Mouse (Mus musculus): ENCODE results near the gene Susd1.

Susd1 gene

GRCm38 (mm10) chr4:59380478-59380877 lies 58.0 kb downstream of the Susd1 start:
- no peak for DNase-seq (ENCODE audit: low spot score)

- DNase-seq (ENCODE audit: low spot score), result no peak
Observed at GRCm38 (mm10) chr4:59379876-59380275, 58.6 kb downstream of the Susd1 start.

- no peak for DNase-seq (ENCODE audit: low spot score)
Observed at GRCm38 (mm10) chr4:59378631-59379030, 59.8 kb downstream of the Susd1 start.

- no peak for DNase-seq (ENCODE audit: low spot score)
Observed at GRCm38 (mm10) chr4:59374271-59374938, 64.0 kb downstream of the Susd1 start.

- DNase-seq (ENCODE audit: low spot score), result no peak
Observed at GRCm38 (mm10) chr4:59372546-59373157, 65.8 kb downstream of the Susd1 start.

- DNase-seq (ENCODE audit: low spot score), result no peak
Observed at GRCm38 (mm10) chr4:59371910-59372309, 66.5 kb downstream of the Susd1 start.

GRCm38 (mm10) chr4:59369941-59370340 lies 68.5 kb downstream of the Susd1 start:
- no peak for DNase-seq (ENCODE audit: low spot score)

GRCm38 (mm10) chr4:59368118-59368517 lies 70.3 kb downstream of the Susd1 start:
- DNase-seq (ENCODE audit: low spot score), result no peak

- DNase-seq (ENCODE audit: low spot score), result no peak
Observed at GRCm38 (mm10) chr4:59366206-59366605, 72.2 kb downstream of the Susd1 start.

GRCm38 (mm10) chr4:59365571-59365970 lies 72.9 kb downstream of the Susd1 start:
- no peak for DNase-seq (ENCODE audit: low spot score)

GRCm38 (mm10) chr4:59364229-59365173 lies 73.9 kb downstream of the Susd1 start:
- no peak for DNase-seq (ENCODE audit: low spot score)

GRCm38 (mm10) chr4:59363041-59363440 lies 75.4 kb downstream of the Susd1 start:
- no peak for DNase-seq (ENCODE audit: low spot score)

- peak; percentile 40 for DNase-seq (ENCODE audit: low spot score)
Observed at GRCm38 (mm10) chr4:59360704-59361103, 77.7 kb downstream of the Susd1 start.

- no peak for DNase-seq (ENCODE audit: low spot score)
Observed at GRCm38 (mm10) chr4:59359921-59360320, 78.5 kb downstream of the Susd1 start.

GRCm38 (mm10) chr4:59358960-59359359 lies 79.5 kb downstream of the Susd1 start:
- DNase-seq (ENCODE audit: low spot score), result no peak

- DNase-seq (ENCODE audit: low spot score), result no peak
Observed at GRCm38 (mm10) chr4:59355421-59355820, 83.0 kb downstream of the Susd1 start.

- no peak for DNase-seq (ENCODE audit: low spot score)
Observed at GRCm38 (mm10) chr4:59354666-59355065, 83.8 kb downstream of the Susd1 start.

- no peak for DNase-seq (ENCODE audit: low spot score)
Observed at GRCm38 (mm10) chr4:59351938-59352337, 86.5 kb downstream of the Susd1 start.

GRCm38 (mm10) chr4:59350354-59350753 lies 88.1 kb downstream of the Susd1 start:
- no peak for DNase-seq (ENCODE audit: low spot score)

- DNase-seq (ENCODE audit: low spot score), result peak; percentile 63
Observed at GRCm38 (mm10) chr4:59349425-59350185, 88.8 kb downstream of the Susd1 start.

GRCm38 (mm10) chr4:59340714-59341113 lies 97.7 kb downstream of the Susd1 start:
- DNase-seq (ENCODE audit: low spot score), result peak; percentile 72

- DNase-seq (ENCODE audit: low spot score), result no peak
Observed at GRCm38 (mm10) chr4:59340046-59340445, 98.4 kb downstream of the Susd1 start.
